ENCODE assay signal across 8 mouse cellular contexts in genomic region chr8:95411309-95411972, GRCm38 (mm10). TPM values are rescaled to one million over a fixed set of nuclear protein-coding genes. Genes with fewer than 3 reads are reported as not detected.
DNase-seq lines count a peak whose midpoint lies in the region.

No protein-coding gene starts in this region.

- intact Hi-C loops in heart, postnatal 25 days (cut with DNase I) = no loop called here

- peak; percentile 21 to 59 for DNase-seq in heart, adult 18-20 months
- no peak for DNase-seq in heart, postnatal 25 days (ENCODE audit: low spot score)
- peak; percentile 69 for DNase-seq in 3134 (ENCODE audit: extremely low read depth, insufficient read length, low spot score)
- peak; percentile 49 for DNase-seq in heart, adult 8-10 months (ENCODE audit: low spot score)
- DNase-seq in kidney, postnatal 36 days = peak; percentile 55 to 63
- no peak for DNase-seq in gastrocnemius, postnatal 25 days
- DNase-seq in ovary, postnatal 14 days (ENCODE audit: low spot score) = no peak
- DNase-seq in T-cell, adult 2 months (ENCODE audit: low spot score) = no peak

RNA-seq across cellular contexts. Expression of gene Cfap20, which starts 23.2 kb away (rescaled TPM):
- 10 to 100 TPM; 17.5 to 25.3 TPM for total RNA-seq in heart, adult 18-20 months (2021)
- total RNA-seq in heart, postnatal 25 days (2021) = 10 to 100 TPM; 27.1 to 28.7 TPM
- 10 to 100 TPM; 19.8 to 24.3 (median 20.8) TPM for total RNA-seq in heart, adult 8-10 months (2022)
- total RNA-seq in gastrocnemius, postnatal 25 days (2021) = 1 to 10 TPM; 7.5 TPM

RNA-seq across cellular contexts. Expression of gene Mmp15, which starts 59.4 kb away (rescaled TPM):
- total RNA-seq in heart, adult 18-20 months (2021) = 10 to 100 TPM; 57.4 to 67.4 TPM
- 10 to 100 TPM; 72.4 to 72.5 TPM for total RNA-seq in heart, postnatal 25 days (2021)
- total RNA-seq in heart, adult 8-10 months (2022) = 10 to 100 TPM; 57.6 to 63.2 (median 58.0) TPM
- 10 to 100 TPM; 15.4 to 18.0 TPM for total RNA-seq in gastrocnemius, postnatal 25 days (2021)

Comparison
In these comparisons a context has a peak if more than half of its experiments do, and no peak if none do; other contexts are left out.
1. DNase-seq: peak in heart, adult 18-20 months (2 of 2), 3134 (single experiment), heart, adult 8-10 months (single experiment) and kidney, postnatal 36 days (2 of 2); none in heart, postnatal 25 days (single experiment), gastrocnemius, postnatal 25 days (single experiment), ovary, postnatal 14 days (single experiment) and T-cell, adult 2 months (single experiment).